Mouse (Mus musculus): ENCODE results near the gene Col4a6. TPM values are rescaled to one million over a fixed set of nuclear protein-coding genes. Genes with fewer than 3 reads are reported as not detected.
A peak's percentile ranks its signal among the peaks of the same experiment; 100 is the strongest.

Gene Col4a6
- polyA plus RNA-seq, 2 experiments from 2014 or later, result not detected

DNA sequence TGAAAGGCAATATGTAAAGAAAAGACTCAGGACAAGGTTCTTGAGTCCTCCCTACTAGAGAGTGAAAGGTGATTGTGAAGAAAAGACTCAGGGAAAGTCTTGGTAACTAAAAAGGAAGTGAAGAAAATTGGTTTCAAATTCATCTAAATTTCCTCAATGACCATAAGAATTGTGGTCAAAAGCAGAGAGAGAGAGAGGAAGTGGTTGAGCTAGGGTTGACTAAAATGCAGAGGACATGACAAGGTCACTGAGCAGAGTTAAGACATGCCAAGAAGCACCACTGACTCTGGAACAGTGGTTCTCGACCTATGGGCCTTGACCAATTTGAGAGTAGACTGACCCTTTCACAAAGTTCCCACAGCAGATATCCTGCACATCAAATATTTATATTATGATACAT is 224.2 kb downstream of the Col4a6 start:
- ATAC-seq, result no peak

- no peak for ATAC-seq
Measured at GRCm38 (mm10) chrX:141236564-141237333, 237.1 kb downstream of the Col4a6 start.

DNA sequence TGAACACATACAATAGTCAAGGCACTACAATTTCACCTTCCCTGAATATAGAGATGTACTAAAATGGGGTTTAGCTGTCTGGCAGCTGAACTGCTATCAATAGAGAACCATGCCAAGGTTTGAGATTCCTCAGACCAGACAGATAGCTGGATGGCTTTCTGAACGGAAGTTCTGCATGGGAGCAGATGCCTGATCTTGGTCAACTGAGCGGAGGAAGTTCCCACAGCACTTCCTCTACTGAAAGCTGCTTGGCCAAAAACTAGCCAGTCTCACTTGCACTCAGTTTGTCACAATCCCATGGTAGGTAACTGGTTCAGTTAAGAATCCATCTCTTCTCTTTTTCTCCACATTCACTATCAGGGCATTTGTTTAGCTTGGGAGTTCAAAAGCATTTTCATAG is 245.7 kb downstream of the Col4a6 start:
- no peak for ATAC-seq

DNA sequence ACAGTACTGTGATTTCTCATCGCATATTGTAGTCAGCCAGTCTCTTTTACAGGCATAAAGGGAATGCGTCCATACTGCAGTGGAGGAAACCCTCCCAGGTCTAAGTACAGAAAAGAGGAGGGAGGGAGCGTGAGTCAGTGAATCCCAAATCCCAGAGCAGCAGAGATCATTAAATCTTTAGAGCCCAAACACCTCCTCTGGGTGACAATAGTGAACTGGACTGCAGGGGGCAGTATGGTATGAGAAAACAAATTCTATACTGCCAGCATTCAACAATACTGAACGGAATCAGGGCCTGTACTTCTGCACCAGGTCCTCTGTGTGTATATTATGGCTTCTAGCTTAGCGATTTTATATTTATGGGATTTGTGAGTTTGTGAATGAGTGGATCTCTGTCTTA is 261.1 kb downstream of the Col4a6 start:
- ATAC-seq, result no peak

DNA sequence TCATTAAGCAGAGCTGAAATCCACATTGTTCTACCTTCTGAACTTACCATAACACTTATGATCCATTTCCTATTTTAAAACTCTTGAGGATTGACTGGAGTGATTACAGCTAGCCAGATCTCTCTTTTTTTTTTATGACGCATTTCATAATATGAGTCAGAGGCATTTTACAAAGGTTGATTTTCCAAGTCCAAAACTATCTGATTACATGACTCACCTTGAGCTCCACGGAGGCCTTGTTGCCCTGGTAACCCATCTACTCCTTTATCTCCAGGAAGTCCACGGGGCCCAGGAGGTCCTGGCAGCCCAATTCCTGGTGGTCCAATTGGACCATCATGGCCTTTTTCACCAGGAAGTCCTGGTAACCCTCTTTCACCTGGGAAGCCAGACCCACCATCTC is 274.9 kb downstream of the Col4a6 start:
- no peak for ATAC-seq

- no peak for ATAC-seq
Measured at GRCm38 (mm10) chrX:141195036-141195435, 278.8 kb downstream of the Col4a6 start.

GRCm38 (mm10) chrX:141175353-141175752 is 298.5 kb downstream of the Col4a6 start:
- no peak for ATAC-seq

- no peak for ATAC-seq
Measured at GRCm38 (mm10) chrX:141165067-141165466, 308.8 kb downstream of the Col4a6 start.

- ATAC-seq, result no peak
Measured at GRCm38 (mm10) chrX:141160371-141160770, 313.5 kb downstream of the Col4a6 start.

GRCm38 (mm10) chrX:141158160-141158559 is 315.7 kb downstream of the Col4a6 start:
- ATAC-seq, result no peak

DNA sequence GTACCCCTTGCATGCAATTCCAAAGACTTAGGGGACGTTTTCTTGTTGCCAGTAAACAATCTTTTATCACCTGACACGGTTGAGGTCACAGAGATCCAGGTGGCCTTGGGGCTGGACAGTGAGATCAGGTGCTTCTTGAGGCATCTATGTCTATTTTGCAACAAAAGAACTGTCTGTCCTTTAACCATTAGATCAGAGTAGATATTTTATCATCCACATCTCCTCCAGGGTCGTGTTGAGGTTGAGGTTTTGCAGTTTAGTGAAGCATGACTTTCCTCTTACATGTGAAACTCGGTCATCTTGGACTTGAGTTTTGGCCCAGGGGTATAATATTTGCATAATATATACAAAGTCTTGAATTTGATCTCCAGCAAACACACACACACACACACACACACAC is 316.2 kb downstream of the Col4a6 start:
- ATAC-seq, result no peak

DNA sequence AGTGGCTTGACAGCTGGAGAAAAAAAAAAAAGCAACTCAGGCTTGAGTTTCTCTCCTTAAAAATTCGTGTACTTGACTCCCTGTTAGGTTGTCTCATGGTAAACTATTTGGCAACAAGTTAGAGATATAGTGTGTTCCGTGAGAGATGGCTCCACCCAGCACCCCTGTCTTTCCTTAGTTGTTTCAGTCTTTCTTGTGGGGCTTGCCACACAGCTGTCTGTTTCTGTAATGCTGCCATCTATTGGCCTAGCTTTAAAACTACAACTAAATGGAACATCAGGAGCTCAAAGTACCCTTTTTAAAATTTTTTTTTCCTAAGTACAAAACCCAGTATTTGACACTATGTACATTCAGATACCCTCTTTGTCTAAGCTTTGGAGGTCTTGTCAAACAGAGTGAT is 317.2 kb downstream of the Col4a6 start:
- ATAC-seq, result peak; percentile 75

DNA sequence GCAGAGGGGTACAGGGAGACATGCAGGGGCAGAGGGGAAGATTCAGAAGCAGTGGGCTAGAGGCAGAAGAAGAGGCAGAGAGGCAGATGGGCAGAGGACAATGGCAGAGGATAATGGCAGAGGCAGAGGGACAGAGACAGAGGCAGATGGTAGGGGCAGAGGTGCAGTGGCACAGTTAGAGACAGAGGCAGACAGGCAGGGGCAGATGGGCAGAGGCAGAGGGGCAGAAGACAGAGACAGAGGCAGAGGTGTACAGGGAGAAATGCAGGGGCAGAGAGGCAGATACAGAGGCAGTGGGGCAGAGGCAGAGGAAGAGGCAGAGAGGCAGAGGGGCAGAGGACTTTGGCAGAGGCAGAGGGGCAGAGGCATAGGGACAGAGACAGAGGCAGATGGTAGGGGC is 322.7 kb downstream of the Col4a6 start:
- no peak for ATAC-seq

DNA sequence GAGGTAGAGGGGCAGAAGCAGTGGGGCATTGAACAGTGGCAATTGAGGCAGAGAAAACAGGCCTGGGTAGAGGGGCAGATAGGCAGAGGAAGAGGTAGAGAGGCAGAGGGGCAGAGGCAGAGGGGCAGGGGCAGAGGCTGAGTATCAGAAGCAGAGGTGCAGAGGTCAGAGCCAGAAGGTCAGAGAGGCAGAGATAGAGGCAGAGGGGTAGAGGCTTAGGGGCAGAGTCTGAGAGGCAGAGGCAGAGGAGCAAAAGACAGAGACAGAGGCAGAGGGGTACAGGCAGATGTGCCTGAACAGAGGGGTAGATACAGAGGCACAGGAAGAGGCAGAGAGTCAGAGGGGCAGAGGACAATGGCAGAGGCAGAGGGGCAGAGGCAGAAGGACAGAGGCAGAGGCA is 323.6 kb downstream of the Col4a6 start:
- ATAC-seq, result no peak

DNA sequence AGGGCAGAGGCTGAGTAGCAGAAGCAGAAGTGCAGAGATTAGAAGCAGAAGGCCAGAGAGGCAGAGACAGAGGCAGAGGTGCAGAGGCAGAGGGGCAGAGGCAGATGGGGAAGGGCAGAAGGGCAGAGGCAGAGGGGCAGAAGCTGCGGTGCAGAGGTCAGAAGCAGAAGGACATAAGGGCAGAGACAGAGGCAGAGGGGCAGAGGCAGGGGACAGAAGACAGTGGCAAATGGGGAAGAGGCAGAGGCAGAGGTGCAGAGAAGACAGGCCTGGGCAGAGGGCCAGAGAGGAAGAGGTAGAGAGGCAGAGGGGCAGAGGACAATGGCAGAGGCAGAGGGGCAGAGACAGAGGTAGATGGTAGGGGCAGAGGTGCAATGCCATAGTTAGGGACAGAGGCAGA is 324.2 kb downstream of the Col4a6 start:
- no peak for ATAC-seq

Other genes with a start within 250 kb of the Col4a6 start
- gene Col4a5, start 1.3 kb upstream of the Col4a6 start, polyA plus RNA-seq (2017; shearing (Covaris generic)), result not detected